Mouse (Mus musculus): ENCODE results near the gene Pgrmc2.

- TF ChIP-seq CTCF (IDR thresholded peaks at IDR 0.05; ENCODE audit: borderline replicate concordance, control insufficient read depth, extremely low read depth, insufficient read depth, low read length, poor library complexity): no peak
- TF ChIP-seq POLR2A (IDR thresholded peaks at IDR 0.05; ENCODE audit: control insufficient read depth, extremely low read depth, insufficient read depth, low read length, poor library complexity): no peak
These were observed 24.5 kb downstream of the Pgrmc2 start for GRCm38 (mm10) chr3:41058395-41058794.

Measured in thymus, adult 2 months (tissue).